Mouse (Mus musculus): ENCODE data around the gene Sbno2.

DNA sequence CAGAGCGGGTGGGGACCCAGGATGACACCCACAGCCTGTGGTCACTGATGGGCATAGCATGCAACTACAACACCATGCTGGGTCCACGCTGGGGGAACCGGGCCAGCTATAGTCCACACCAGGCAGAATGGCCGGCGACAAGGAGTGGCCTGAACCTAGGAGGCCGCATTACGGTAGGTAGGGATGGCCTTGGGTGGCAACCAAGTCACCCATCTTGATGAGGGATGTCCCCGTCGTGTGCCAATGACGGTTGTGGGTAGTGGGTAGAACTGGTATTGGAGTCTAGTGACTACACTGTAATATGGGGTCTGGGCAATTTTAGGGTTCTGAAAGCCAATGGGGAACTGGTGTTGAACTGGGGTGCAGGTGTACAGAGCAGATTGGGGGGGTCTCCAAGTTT is 88.4 kb downstream of the Sbno2 start:
- no peak for TF ChIP-seq POLR2A (IDR thresholded peaks at IDR 0.05; ENCODE audit: insufficient read depth, low read depth, low read length)
- TF ChIP-seq EP300 (IDR thresholded peaks at IDR 0.05; ENCODE audit: insufficient read depth, low read depth, low read length), result no peak
